Mouse (Mus musculus) layer of hippocampus, postnatal 25 days (tissue): ENCODE measurements around the gene Esrrg. TPM values are rescaled to one million over a fixed set of nuclear protein-coding genes. Genes with fewer than 3 reads are reported as not detected.

Experiments
- DNase-seq, 2 experiments: peaks; one replicate each; pipeline ENCODE4 v3.0.0; 2022; ENCODE audit warnings: mixed read lengths in 2 of 2, low spot score in 1 of 2; ENCODE audit errors: extremely low spot score in 1 of 2
- total RNA-seq, 2 experiments: library from RNA; stranded (reverse); gene quantifications; 2 replicates each; pipeline ENCODE4 v1.2.3; 2021

The Esrrg gene
- total RNA-seq, 2 experiments from 2014 or later, result 12.0 to 12.6 TPM

- no peak for DNase-seq
Observed at GRCm38 (mm10) chr1:188186440-188187117, 578.0 kb downstream of the Esrrg start.

GRCm38 (mm10) chr1:188192971-188193370, 584.4 kb downstream of the Esrrg start:
- no peak for DNase-seq

DNA sequence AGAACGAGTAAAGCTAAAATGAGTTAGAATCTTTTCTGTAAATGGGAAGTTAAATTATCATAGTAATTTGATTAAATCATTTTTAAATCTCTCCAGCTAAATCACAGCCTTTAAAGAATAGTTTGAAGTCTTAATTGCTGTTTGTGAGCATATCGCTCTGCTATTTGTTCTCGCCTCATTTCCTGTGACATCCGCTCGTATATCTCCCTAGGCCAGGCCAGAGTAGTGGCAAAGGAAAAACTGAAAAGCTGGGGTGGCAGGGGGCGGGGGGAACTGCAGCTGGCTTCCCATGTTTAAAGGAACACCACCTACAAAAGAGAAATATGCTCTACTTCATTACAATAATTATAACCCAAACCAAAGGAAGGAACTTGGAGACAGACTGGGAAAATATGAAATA, 598.8 kb downstream of the Esrrg start:
- no peak for DNase-seq

GRCm38 (mm10) chr1:188209025-188209424, 600.4 kb downstream of the Esrrg start:
- no peak for DNase-seq

DNA sequence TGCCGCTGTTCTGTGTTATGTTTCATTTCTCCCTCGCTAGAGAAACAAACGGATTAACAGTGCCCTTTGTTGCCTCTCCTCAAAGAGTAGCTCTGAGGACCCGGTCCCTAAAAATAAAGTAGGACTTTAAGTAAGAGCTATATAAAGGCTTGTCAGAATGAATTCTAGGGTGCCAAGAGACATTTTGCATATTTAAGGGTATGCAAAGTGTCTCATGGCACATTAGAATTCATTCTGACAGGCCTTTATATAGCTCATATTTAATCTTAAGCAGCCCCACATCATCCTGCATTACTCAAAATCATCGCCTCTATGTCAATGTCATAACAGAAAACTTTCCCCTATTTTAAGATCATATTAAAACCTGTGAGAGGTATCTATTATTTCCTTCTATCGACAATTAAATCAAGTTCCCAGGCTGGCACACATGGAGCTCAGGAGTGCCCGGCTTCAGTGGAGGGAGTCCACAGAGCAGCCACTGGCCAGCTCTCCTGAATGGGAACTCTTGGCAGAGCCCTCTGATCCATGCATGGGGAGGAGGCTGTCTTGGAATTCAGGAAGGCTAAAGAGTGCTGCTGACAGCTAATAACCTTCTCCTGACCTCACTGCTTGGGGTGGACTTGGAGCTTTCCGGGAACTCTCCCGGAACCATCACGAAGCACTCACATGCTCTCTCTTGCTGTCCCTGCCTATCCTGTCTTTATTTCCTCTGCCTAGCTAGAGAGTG, 606.5 kb downstream of the Esrrg start:
- no peak for DNase-seq

GRCm38 (mm10) chr1:188221226-188221792, 612.7 kb downstream of the Esrrg start:
- DNase-seq, result no peak

GRCm38 (mm10) chr1:188233036-188233724, 624.6 kb downstream of the Esrrg start:
- DNase-seq, result no peak

- DNase-seq, result no peak
Observed at GRCm38 (mm10) chr1:188238636-188239035, 630.0 kb downstream of the Esrrg start.

DNA sequence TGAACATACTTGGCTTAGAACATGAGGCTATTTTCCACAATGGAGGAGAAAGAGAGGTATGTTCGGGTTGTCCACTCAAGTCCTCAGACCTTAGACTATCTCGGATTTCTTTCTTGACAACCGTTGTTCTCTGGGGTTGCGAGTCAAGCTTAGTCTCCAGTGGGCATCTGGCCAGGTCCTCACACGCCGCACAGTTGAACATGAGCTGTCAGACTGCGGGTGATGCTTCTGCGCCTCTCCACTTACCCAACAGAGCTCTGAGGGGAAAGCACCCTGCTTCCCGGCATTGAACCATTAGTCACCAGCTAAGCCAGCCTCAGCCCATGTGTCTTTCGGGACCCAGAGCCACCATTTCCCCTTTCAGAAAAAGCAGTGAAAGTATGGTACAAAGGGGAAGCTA, 633.2 kb downstream of the Esrrg start:
- no peak for DNase-seq

GRCm38 (mm10) chr1:188257500-188257899, 648.9 kb downstream of the Esrrg start:
- no peak for DNase-seq

DNA sequence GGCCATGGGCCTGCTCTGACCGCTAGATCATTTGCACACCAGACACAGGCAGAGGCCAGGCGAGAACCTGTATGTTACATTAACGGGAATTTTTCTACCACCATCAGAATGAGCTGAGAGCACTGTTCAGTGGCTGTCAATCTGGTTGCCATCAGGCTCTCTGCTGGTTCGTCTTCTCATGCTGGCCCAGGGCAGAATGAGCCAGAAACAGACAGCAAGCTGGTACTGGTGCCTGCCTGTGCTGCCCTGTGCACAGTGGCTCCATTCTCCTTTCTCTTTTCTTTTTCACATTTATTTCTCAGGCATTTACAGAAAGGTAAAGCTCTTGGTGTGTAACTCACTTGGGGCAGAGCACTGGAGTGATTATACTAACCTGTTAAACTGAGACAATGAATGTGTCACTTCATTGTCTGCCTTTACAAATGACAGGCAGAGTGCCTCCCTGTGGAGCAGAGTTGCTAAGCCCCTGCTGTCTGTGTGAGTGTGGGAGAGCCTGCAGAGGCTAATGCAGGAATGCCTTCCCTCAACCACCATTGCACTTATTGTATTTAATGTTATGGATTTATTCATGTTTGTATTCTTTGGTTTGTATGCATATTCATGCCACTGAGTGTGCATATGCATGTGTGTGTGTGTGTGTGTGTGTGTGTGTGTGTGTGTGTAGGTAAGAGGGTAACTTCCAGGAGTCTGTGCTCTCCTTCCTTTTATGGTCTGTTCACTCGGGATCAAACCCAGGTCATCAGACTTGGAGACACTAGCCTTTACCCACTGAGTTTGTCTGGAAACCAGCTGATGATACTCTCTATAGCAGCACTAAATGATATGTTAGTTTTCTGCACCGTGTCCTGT, 651.9 kb downstream of the Esrrg start:
- DNase-seq, result no peak

DNA sequence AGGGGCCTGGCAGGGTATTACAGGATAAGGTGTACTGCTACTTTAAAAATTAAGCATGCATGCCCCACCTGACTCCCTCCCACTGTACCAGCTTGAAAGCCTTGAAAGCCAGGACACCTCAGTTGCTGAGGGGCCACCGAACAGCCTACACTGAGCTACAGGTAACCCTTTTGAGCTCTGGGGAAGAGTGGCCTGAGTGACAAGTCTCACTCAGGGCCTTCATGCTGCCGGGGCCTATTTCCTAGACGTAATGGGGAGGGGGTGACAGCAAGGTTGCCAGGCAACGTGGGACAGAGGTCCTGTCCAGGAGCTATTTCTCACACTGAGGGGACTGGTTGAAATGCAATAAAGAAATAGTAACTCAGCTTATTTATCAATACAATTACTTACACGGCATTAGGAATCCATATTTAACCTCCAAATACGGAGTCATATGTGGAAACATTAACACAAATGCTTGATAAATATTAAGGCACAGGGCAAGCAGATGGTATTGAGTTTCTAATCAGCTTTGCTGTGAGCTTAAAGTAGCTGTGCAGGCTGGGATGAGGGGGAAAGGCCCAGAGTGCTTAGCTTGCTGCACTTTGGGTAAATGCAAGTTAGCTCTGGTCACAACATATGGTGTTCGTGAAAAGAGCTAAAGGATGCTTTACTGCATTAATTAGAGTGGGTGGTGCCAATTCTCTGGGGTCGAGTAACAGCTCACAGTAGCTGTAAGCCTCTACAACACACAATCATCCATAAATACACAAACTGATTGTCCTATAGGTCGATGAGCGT, 653.5 kb downstream of the Esrrg start, which contains the start of gene Ush2a:
Ush2a (plus strand) TSS at position 121 of the 780 bp plus-strand sequence.
- DNase-seq, result no peak
